Mouse (Mus musculus) regulatory T cell (primary cell): Measurements from ENCODE around the gene Cyp2d26.
"Not testable (repeated sequence)": the region's sequence is repeated elsewhere in the genome, so short reads cannot be mapped to it uniquely, and the experiment has no call there.

Experiments
- in situ Hi-C: fragments of 300-600 bp; cut with MboI, MseI; formaldehyde crosslinking; loops from one replicate; pipeline ENCODE4 v1.15.1; 2025; ENCODE audit warnings: high pct_unique_total_duplicates

The Cyp2d26 gene

GRCm38 (mm10) chr15:82794277-82794676 is at the start of gene Cyp2d26:
Cyp2d26 (minus strand) TSS chr15:82794294.
- in situ Hi-C loops = no loop called here

- in situ Hi-C loops = no loop called here
These were observed 45.1 kb upstream of the Cyp2d26 start for GRCm38 (mm10) chr15:82839146-82839545.

DNA sequence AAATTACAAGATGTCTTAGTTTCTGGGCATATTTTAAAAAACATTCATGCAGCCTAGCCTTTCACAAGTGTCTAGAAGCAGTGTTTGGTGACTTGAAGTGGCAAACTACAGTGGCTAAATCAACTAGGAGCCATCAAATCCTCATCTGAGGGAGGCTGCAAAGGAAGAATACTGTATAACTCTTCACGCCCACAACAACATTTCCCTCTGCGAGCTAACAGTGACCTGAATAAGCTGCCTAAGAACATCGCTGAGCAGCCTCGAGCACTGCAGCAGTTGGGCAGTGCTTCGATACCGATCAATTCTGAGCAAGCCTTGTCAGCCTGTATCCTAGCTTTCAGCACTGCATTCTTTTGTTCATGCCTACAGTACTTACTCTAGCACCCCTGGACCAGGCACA is 35.8 kb upstream of the Cyp2d26 start:
- in situ Hi-C loops = no loop called here

DNA sequence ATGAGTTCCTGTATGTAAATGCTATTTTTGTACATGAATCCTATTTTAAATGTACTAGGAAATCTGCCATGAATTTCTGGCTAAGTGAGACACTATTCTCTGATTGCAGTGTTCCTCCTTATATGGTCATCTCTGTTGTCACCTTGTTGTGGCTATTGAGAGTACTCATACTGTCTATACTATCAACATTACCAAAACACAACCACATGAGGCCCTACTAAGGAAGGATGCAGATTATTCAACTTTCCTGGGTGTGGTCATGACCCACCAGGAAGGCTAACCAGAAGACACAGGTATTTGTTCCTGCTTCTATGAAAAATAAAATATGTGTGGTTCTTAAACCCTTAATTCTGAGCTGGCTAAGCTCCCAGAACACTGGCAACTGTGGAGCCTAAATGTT is 31.8 kb upstream of the Cyp2d26 start:
- in situ Hi-C loops = no loop called here

DNA sequence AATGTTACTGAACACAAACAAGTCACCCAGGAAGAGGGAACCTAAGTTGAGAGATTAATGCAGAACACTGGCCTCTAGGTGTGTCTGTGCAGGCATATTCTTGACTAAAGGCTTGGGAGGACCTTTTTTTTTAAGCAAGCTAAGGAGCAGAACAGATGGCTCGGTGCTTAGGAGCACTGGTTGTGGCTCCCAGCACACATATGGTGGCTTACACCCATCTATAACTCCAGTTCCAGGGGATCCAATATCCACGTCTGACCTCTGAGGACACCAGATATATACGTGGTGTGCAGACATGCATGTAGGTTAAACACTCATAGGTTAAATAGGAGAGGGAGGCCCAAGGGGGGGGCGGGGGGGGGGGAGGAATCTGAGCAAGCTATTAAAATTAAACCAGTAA is 28.3 kb upstream of the Cyp2d26 start:
- in situ Hi-C loops = no loop called here

DNA sequence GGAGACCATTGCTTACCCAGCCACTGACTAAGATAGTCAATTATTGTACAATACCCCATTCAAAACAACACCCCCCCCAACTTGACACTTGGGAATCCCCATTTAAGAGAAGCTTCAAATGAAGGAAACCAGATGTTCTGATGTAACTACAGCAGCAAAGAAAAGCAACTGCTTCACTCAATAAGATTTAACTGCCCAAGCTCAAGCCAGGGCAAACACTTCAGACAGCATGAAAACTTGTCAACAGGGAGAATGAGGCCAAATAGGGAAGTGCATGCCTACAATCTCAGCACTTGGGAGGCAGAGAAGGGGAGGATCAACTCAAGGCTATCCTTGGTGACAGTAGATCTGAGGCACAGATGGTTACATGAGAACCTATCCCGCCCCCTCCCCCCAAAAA is 27.6 kb upstream of the Cyp2d26 start:
- in situ Hi-C loops = no loop called here

GRCm38 (mm10) chr15:82815296-82815695 is 21.2 kb upstream of the Cyp2d26 start:
- in situ Hi-C loops = no loop called here

GRCm38 (mm10) chr15:82814806-82815205 is 20.7 kb upstream of the Cyp2d26 start:
- in situ Hi-C loops = no loop called here

GRCm38 (mm10) chr15:82814321-82814720 is 20.2 kb upstream of the Cyp2d26 start:
- in situ Hi-C loops = no loop called here

GRCm38 (mm10) chr15:82810556-82810955 is 16.5 kb upstream of the Cyp2d26 start:
- in situ Hi-C loops = no loop called here

DNA sequence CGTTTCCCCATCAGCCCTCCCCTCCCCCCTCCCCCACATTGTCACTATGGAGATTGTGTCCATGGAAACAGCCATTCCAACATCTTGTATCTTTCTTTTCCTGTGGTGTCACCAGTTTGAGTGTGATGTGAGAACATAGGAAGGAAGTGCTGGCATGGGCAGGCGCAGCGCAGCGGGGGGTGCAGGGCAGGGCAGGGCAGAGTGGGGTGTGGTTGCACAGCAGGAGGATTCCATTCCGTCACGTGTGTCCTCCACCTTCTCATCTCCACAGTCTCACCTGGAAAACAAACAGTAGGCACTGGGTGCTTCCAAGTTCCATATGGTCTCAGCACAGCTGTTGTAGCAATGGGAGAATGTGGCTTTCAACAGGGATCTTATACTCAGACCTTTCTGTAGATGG is 15.4 kb upstream of the Cyp2d26 start:
- in situ Hi-C loops = loop anchor here (10.0 kb wide), 1 partner anchor 295 kb away; no protein-coding TSS in a partner anchor

- in situ Hi-C loops = loop anchor here (10.0 kb wide), 1 partner anchor 298 kb away; no protein-coding TSS in a partner anchor
These were observed 13.1 kb upstream of the Cyp2d26 start for GRCm38 (mm10) chr15:82806969-82807763.

GRCm38 (mm10) chr15:82804708-82805639 is 10.9 kb upstream of the Cyp2d26 start:
- in situ Hi-C loops = loop anchor here (5.0 to 10.0 kb wide), 2 partner anchors 237 to 300 kb away; no protein-coding TSS in a partner anchor

GRCm38 (mm10) chr15:82795936-82796440 is 1.9 kb upstream of the Cyp2d26 start:
- in situ Hi-C loops = no loop called here

DNA sequence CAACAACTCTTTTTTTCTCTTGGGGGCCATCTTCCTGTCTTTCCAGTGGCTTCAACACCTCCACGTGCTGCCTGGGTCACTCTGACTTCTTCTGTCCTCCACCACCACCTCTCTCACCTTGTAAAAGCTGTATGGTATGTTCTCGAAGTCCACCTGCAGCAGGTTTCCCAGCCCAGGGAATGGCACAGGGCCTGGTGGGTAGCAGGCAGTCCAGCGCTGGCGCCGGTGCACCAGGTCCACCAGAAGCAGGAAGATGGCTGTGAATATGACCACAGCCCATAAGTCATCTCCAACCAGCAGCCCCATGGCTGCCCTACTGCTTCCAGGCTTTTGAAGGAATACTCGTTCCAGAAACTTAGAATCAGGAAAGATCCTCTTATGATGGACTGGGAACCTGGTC is 226 bp downstream of the Cyp2d26 start:
- in situ Hi-C loops = no loop called here

DNA sequence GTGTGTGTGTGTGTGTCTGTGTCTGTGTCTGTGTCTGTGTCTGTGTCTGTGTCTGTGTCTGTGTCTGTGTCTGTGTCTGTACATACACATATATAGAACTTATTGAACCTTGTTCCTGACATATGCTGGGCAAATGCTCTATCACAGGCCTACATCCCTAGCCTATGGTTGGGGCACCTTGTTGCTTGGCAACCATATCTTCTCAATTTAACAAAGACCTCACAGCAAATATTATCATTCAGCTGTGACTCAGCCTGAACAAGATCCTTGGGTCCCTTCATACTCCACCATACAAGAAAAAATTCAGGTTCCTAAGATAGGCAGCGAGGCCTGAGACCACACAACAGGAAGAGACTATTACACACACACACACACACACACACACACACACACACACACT is 640 bp downstream of the Cyp2d26 start:
- in situ Hi-C loops = no loop called here

DNA sequence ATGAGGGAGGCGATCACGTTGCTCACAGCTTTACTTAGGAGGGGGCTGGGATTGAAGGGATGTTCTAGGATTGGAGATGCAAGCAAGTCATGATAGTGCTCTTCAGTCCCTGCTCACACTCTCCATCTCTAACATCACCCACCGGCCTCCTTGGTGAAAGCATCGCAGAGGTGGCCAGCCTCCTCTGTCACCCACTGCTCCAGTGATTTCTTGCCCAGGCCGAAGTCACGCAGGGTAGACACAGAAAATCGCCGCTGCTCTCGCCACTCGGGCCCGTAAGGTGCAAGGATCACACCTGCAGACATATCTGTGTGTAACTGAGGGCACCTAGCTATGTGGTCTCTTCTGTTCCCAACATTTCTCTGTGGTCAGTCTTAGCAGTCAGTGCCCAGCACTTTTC is 1.5 kb downstream of the Cyp2d26 start:
- in situ Hi-C loops = no loop called here

GRCm38 (mm10) chr15:82784581-82784980 is 9.5 kb downstream of the Cyp2d26 start:
- in situ Hi-C loops = loop anchor here (10.0 kb wide), 2 partner anchors 330 to 1630 kb away; no protein-coding TSS in a partner anchor

- in situ Hi-C loops = loop anchor here (10.0 kb wide), 2 partner anchors 329 to 1631 kb away; no protein-coding TSS in a partner anchor
These were observed 10.3 kb downstream of the Cyp2d26 start for GRCm38 (mm10) chr15:82783800-82784199.

GRCm38 (mm10) chr15:82777856-82778255 is 16.2 kb downstream of the Cyp2d26 start:
- in situ Hi-C loops = not testable (repeated sequence)

GRCm38 (mm10) chr15:82765943-82766342 is 28.2 kb downstream of the Cyp2d26 start:
- in situ Hi-C loops = no loop called here

DNA sequence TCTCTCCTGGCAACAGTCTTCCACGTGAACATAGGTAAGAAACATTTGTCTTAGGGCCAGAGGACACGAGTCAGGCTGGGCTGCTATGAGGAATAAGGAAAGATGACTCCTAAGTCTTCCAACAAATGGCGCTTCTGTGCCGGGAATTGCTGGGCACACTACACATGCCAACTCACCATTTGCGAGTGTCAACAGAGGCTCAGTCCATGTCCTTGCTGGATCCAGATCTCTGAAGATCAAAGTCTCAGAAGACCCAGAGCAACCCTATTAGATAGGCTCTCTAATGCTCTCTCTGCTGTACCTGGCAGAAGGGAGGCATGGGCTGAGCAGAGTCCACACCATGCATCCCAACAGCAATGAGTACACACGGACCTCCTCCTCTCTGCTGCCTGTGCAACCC is 29.2 kb downstream of the Cyp2d26 start:
- in situ Hi-C loops = no loop called here
